Mouse (Mus musculus) megakaryocyte, embryonic 14.5 days (primary cell): Measurements from ENCODE around the gene Ifit3b. TPM values are rescaled to one million over a fixed set of nuclear protein-coding genes. Genes with fewer than 3 reads are reported as not detected.
"Not testable (repeated sequence)": the region's sequence is repeated elsewhere in the genome, so short reads cannot be mapped to it uniquely, and the experiment has no call there.

Experiments used
- H3K27me3 ChIP-seq: replicated peaks from 2 replicates; pipeline ENCODE3; 2012; ENCODE audit warnings: inconsistent platforms
- H3K36me3 ChIP-seq: replicated peaks from 2 replicates; pipeline ENCODE3; 2012; ENCODE audit warnings: low read length, inconsistent platforms, mixed read lengths
- H3K4me1 ChIP-seq: 2 replicates; pipeline ENCODE4 v1.6.1; 2012; ENCODE audit warnings: inconsistent platforms
- H3K4me3 ChIP-seq: replicated peaks from 2 replicates; pipeline ENCODE3; 2012; ENCODE audit warnings: moderate library complexity, mild to moderate bottlenecking, inconsistent platforms
- H3K9me3 ChIP-seq: 2 replicates; pipeline ENCODE4 v1.6.1; 2012; ENCODE audit warnings: inconsistent platforms
- FLI1 ChIP-seq: IDR thresholded peaks from 2 replicates; pipeline ENCODE4 v1.6.1; 2012; ENCODE audit warnings: low read length, inconsistent platforms, mixed read lengths
- GATA1 ChIP-seq: IDR thresholded peaks from 3 replicates; pipeline ENCODE4 v1.6.1; 2012; ENCODE audit warnings: mixed read lengths, low read length, inconsistent platforms, borderline replicate concordance
- polyA plus RNA-seq: library from polyadenylated mRNA; stranded (reverse); fragments of >175 nt; gene quantifications from 2 replicates; pipeline ENCODE4 v1.2.3, GENCODE M21; 2012; ENCODE audit warnings: low replicate concordance; ENCODE audit not compliant: insufficient read depth

The Ifit3b gene
- polyA plus RNA-seq, 1 experiment: 1.2 TPM

DNA sequence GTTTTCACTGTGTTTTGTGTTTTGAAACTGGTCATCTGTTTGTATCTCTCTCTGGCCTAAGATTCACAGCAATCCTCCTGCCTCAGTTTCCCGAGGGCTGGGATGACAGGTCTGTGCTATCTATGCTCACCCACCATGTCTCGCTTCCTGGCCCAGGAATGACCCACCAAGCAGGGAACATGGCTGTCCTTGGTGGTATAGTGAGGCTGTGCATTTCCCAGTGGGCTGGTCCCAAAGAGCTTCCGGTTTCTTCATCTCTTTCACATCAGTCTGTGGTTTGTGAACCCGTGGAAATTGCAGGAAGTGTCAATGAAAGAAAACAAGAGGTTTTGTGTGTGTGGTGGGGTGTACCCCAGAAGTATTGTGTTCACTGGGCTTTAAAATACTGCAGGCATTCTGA, 16.9 kb downstream of the Ifit3b start:
- Histone ChIP-seq H3K4me3 (no peak overlapping the region), H3K27me3 (peaks cover 12% of the 10 kb centered on the region), H3K9me3 (no peaks in the 10 kb centered on the region), H3K4me1 (peaks cover 6% of the 10 kb centered on the region), H3K36me3 (no peaks in the 10 kb centered on the region)
- TF ChIP-seq GATA1: no peak
- no peak for TF ChIP-seq FLI1

DNA sequence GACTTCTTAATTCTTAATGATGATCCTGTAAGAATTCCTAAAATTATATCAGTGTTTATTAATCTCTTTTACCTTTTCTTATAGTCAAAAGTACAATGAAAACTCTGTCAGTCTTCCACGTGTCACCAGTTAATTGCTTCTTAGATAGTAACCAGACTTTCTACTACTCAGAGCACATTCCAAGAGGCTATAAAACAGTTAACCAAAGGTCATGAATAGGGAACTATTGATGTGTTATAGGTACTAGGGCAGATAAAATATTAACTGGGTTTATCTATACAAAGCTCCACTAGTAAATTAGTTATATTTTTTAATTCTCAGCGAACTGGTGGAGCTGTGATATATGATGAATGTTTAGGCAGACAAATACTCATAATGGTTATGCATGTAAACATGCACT, 19.7 kb downstream of the Ifit3b start:
- Histone ChIP-seq H3K4me1 (peaks cover 6% of the 10 kb centered on the region), H3K4me3 (no peak overlapping the region), H3K27me3 (peaks cover 9% of the 10 kb centered on the region), H3K36me3 (no peaks in the 10 kb centered on the region), H3K9me3 (no peaks in the 10 kb centered on the region)
- TF ChIP-seq GATA1 (no peak), FLI1 (no peak)

DNA sequence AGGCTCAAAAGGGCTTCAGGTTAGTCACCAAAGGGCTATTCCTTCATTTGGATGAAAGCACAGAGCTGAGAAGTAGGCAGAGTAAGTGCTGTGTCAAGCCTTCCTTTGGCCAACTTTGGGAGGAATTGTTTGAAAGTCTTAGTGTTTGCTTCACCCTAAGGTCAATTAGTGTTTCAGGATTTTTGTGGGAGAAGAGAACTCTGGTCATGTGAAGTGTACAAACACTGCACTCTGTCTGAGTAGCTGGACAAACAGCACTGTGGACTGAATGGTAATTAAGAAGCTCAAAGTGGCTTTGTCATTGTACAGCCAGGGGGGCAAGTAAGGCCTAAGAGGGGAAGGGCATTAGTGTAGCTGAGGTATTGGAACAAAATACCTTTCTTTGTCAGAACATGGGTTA, 23.7 kb downstream of the Ifit3b start:
- H3K4me1 ChIP-seq: 0 out of 2 replicates have a peak, but pooled peaks cover 3% of the 10 kb centered on the region
- no peaks in the 10 kb centered on the region for H3K36me3 ChIP-seq
- no peaks in the 10 kb centered on the region for H3K9me3 ChIP-seq
- H3K4me3 ChIP-seq: no peak overlapping the region
- peaks cover 2% of the 10 kb centered on the region for H3K27me3 ChIP-seq
- TF ChIP-seq FLI1 (no peak), GATA1 (no peak)

DNA sequence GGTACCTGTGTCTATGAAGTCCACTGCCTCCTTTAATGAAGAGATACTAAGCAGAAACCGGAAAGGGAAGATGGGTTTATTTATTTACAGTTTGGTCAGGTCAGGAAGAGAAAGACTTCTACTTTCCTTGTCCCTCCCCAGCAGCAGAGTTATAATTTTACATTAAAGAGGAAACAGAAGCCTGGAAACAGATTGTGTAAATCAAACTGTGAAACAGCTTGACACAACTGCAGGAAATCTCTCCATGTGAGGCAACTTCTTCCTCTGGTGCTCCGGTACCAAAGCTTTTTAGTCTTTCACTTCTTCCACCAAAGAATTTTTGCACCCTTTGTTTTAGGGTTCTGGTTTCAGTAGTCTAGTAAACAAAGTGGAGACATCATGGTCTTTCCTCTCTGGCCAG, 25.7 kb downstream of the Ifit3b start:
- H3K4me3 ChIP-seq: no peak overlapping the region
- no peaks in the 10 kb centered on the region for H3K36me3 ChIP-seq
- H3K9me3 ChIP-seq: no peaks in the 10 kb centered on the region
- H3K4me1 ChIP-seq: peaks cover 11% of the 10 kb centered on the region
- TF ChIP-seq GATA1 (no peak), FLI1 (no peak)
- H3K27me3 ChIP-seq: no peaks in the 10 kb centered on the region

DNA sequence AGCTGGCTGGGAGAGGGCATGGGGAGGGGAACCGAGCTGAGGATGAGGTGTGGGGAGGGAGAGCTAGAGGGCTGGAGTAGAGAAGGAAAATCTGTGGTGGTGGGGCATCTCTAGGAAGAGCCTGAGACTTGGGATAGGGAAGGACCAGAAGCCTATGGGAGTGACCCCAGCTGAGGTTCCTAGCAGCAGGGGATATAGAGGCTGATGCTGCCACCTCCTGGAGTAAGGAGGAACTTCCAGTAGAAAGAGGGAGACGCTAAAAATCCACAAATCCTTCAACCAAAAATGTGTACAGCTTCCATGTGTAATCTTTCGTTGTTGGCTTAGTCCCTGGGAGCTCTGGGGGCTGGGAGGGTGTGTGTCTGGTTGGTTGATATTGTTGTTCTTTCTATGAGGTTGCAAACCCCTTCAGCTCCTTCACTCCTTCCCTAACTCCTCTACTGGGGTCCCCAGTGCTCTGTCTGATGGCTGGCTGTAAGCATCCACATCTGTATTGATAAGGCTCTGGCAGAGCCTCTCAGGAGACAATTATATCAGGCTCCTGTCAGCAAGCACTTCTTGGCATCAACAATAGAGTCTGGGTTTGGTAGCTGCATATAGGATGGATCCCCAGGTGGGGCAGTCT, 29.3 kb downstream of the Ifit3b start:
- no peak for TF ChIP-seq GATA1
- TF ChIP-seq FLI1: no peak
- peaks cover 43% of the 10 kb centered on the region for H3K4me1 ChIP-seq

DNA sequence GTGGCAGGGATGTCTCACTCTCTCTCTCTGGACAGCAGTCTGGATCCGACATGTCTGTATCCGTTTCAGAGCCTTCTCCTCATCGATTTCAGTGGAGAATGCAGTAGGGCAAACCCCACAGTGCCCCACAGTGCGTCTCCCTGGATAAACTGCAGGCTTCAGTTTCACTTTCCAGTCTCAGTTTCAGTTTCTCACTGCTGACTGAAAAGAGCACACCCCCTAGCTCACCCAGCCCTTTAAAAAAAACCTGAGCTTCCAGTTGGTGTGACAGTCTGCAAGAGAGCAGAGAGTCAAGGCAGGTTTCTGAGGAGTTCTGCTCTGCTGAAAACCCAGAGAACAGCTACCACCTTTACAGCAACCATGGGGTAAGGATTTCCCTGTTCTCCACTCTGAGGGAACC, 32.9 kb downstream of the Ifit3b start, which contains the start of the genes Ifit1bl2 and Ifit1:
Ifit1bl2 (minus strand) TSS at position 121 of the 400 bp plus-strand sequence.
Ifit1 (plus strand) TSS at position 249 of the 400 bp plus-strand sequence.
- no peaks in the 10 kb centered on the region for H3K36me3 ChIP-seq
- TF ChIP-seq FLI1 (no peak), GATA1 (no peak)
- H3K4me3 ChIP-seq: peak within 1 kb of the TSS; percentile 90
- no peaks in the 10 kb centered on the region for H3K9me3 ChIP-seq
- peaks cover 44% of the 10 kb centered on the region for H3K4me1 ChIP-seq
- peaks cover 3% of the 10 kb centered on the region for H3K27me3 ChIP-seq

More for the DNA sequence above, 29.3 kb downstream of the Ifit3b start:
- H3K9me3 ChIP-seq: no peaks in the 10 kb centered on the region
- H3K4me3 ChIP-seq: no peak overlapping the region
- H3K27me3 ChIP-seq: peaks cover 3% of the 10 kb centered on the region
- no peaks in the 10 kb centered on the region for H3K36me3 ChIP-seq

DNA sequence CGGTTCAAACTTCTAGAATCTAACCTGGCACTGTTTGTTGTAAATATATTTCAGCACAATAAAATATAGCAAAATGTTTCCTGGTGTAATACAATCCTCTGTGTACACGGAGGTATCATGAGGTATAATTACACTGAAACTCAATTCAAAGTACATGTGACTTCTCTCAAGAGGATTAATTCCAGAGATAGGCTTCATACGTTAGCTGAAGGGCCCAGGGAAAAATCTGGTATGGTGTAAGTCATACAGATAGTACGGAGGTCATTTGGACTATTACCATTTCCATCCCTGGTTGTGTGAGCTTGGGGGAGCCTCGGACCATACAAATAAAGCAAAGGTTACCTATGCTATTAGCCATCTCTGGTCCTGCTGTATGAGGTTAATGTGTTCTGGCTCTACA, 34.8 kb downstream of the Ifit3b start:
- TF ChIP-seq FLI1: no peak
- no peak for TF ChIP-seq GATA1
- Histone ChIP-seq H3K27me3 (peaks cover 3% of the 10 kb centered on the region), H3K4me1 (peaks cover 47% of the 10 kb centered on the region), H3K9me3 (no peaks in the 10 kb centered on the region), H3K4me3 (no peak overlapping the region), H3K36me3 (peaks cover 2% of the 10 kb centered on the region)

DNA sequence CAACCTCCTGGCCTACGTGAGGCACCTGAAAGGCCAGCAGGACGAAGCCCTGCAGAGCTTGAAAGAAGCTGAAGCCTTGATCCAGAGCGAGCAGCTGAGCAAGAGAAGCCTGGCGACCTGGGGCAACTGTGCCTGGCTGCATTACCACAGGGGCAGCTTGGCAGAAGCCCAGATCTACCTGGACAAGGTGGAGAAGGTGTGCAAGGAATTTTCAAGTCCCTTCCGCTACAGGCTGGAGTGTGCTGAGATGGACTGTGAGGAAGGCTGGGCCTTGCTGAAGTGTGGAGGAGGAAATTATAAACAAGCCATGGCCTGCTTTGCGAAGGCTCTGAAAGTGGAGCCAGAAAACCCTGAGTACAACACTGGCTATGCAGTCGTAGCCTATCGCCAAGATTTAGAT, 39.9 kb downstream of the Ifit3b start:
- Histone ChIP-seq H3K36me3 (peaks cover 18% of the 10 kb centered on the region), H3K4me1 (peaks cover 43% of the 10 kb centered on the region)
- not testable (repeated sequence) for H3K4me3 ChIP-seq, H3K9me3 ChIP-seq, H3K27me3 ChIP-seq

DNA sequence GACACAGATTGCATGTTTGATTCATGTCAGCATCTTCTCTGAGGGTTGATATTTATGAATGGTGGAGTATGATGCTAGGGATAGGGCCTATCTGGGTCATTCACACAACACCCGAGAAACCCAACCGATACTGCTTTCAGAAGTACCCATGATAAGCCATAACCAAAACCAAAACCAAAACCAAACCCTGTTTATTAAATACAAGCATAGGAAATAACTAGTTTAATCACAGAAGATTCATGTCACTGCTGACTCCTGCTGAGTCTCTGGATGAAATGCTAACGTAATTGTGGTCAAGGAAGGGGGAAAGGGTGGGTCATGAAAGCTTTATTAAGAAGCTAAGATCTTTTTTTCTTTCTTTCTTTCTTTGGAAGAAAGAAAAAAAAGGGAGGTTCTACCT, 42.5 kb downstream of the Ifit3b start:
- TF ChIP-seq GATA1 (no peak), FLI1 (no peak)
- Histone ChIP-seq H3K4me3 (no peak overlapping the region), H3K36me3 (peaks cover 18% of the 10 kb centered on the region), H3K9me3 (no peaks in the 10 kb centered on the region), H3K27me3 (no peaks in the 10 kb centered on the region), H3K4me1 (peaks cover 54% of the 10 kb centered on the region)

DNA sequence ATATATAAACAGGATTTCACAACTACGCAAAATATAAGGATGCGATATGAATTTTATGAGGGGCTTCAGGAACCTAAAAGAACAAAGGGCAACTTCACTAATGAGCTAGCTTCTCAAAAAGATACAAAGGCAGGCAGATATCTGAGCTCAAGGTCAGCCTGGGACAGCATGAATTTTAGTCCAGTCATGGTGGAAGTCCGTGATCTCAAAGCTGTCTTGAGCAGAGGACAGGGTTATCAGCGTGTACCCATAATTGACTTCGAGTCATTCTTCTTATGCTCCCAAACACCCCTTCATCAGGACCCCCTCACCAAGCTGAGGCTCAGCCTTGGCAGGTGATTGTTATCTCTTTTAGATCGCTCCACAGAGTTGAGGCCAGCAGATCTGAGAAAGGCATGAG, 43.2 kb downstream of the Ifit3b start:
- no peak for TF ChIP-seq GATA1
- TF ChIP-seq FLI1: no peak
- no peaks in the 10 kb centered on the region for H3K27me3 ChIP-seq

More for the DNA sequence above, 43.2 kb downstream of the Ifit3b start:
- H3K36me3 ChIP-seq: peaks cover 18% of the 10 kb centered on the region
- H3K9me3 ChIP-seq: no peaks in the 10 kb centered on the region
- H3K4me3 ChIP-seq: peak overlapping the region; percentile 51
- H3K4me1 ChIP-seq: peaks cover 55% of the 10 kb centered on the region
